Mouse (Mus musculus) kidney, embryonic 14.5 days (tissue): ENCODE results near the gene Tgtp2. TPM values are rescaled to one million over a fixed set of nuclear protein-coding genes. Genes with fewer than 3 reads are reported as not detected.

Experiments used
- ATAC-seq: fragments of 200-750 bp; cut with Nextera tagmentation; 2 replicates; pipeline ENCODE4 v1.8.0; 2017; ENCODE audit warnings: moderate number of reproducible peaks, mild to moderate bottlenecking, moderate TSS enrichment, moderate library complexity; ENCODE audit not compliant: low FRiP score, low TSS enrichment
- H3K27ac ChIP-seq: fragments of 300-500 bp; sonication (generic); 2 replicates; pipeline ENCODE4 v1.5.1; 2014; ENCODE audit warnings: low read depth, mild to moderate bottlenecking, low read length, moderate library complexity, mixed read lengths
- H3K27me3 ChIP-seq: fragments of 300-500 bp; sonication (generic); 2 replicates; pipeline ENCODE4 v1.6.1; 2014; ENCODE audit warnings: mild to moderate bottlenecking, low read length; ENCODE audit not compliant: control insufficient read depth, insufficient read depth
- H3K36me3 ChIP-seq: fragments of 300-500 bp; sonication (generic); 2 replicates; pipeline ENCODE4 v1.6.1; 2014; ENCODE audit warnings: low read length, mixed read lengths; ENCODE audit not compliant: control insufficient read depth, insufficient read depth
- H3K4me1 ChIP-seq: fragments of 300-500 bp; sonication (generic); 2 replicates; pipeline ENCODE4 v1.6.1; 2014; ENCODE audit warnings: low read length, mixed read lengths; ENCODE audit not compliant: control insufficient read depth, insufficient read depth
- H3K4me2 ChIP-seq: fragments of 300-500 bp; sonication (generic); replicated peaks from 2 replicates; pipeline ENCODE4 v1.6.1; 2014; ENCODE audit warnings: low read depth, mild to moderate bottlenecking, low read length
- H3K4me3 ChIP-seq: fragments of 300-500 bp; sonication (generic); 2 replicates; pipeline ENCODE4 v1.5.1; 2014; ENCODE audit warnings: mild to moderate bottlenecking, low read length
- H3K9ac ChIP-seq: fragments of 300-500 bp; sonication (generic); 2 replicates; pipeline ENCODE4 v1.6.1; 2014; ENCODE audit warnings: low read depth, mild to moderate bottlenecking, low read length, moderate library complexity
- H3K9me3 ChIP-seq: fragments of 300-500 bp; sonication (generic); 2 replicates; pipeline ENCODE4 v1.6.1; 2016; ENCODE audit warnings: low read length; ENCODE audit not compliant: control insufficient read depth
- WGBS: fragments of 180-500 bp; shearing (Covaris S2); extraction: QIAGEN DNeasy Blood & Tissue Kit; methylation state at CpG from one replicate; pipeline ENCODE4 v1.1.7; 2014; 5-methylcytosine and 5-hydroxymethylcytosine counted together
- polyA plus RNA-seq: library from polyadenylated mRNA; unstranded; fragments of >200 nt; fragmentation: Nextera tagmentation; extraction: Ambion mirVana; gene quantifications from 2 replicates; pipeline ENCODE4 v1.2.1, GENCODE M21; 2014

Tgtp2 gene
- polyA plus RNA-seq, 1 experiment from 2014 or later: not detected

DNA sequence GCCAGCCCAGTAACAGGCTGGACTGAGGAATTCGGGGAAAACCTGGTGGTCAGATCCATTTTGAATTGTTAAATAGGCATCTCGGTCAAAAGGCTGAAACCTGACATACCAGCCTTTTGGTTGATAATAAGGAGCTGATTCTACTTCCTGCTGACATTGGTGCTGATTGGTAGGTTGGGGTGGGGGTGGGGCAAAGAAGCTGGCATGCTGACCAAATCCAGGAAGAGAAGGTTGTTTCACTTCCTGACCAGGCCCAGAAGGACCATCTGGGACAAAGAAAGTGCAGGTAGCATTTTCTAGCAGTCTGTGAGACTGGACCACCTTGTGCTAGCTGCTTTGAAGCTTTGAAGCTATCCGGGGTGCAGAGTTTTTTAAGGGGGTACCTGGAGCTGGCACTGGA is 36.4 kb upstream of the Tgtp2 start:
- WGBS: 84% methylated on average over 3 of the region's 3 CpGs

DNA sequence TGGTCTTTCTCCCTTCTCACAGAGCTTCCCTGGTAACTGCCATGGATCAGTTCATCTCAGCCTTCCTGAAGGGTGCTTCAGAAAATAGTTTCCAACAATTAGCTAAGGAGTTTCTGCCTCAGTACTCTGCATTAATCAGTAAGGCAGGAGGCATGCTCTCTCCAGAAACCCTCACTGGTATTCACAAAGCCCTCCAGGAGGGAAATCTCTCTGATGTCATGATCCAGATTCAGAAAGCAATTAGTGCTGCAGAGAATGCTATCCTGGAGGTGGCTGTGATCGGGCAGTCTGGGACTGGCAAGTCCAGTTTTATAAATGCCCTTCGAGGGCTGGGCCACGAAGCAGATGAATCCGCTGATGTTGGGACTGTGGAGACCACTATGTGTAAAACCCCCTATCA is 31.4 kb upstream of the Tgtp2 start:
- no peak for ATAC-seq
- no peaks in the 10 kb centered on the region for H3K36me3 ChIP-seq
- WGBS: 90% methylated on average over 4 of the region's 4 CpGs
- no peaks in the 10 kb centered on the region for H3K27me3 ChIP-seq
- H3K9ac ChIP-seq: no peak overlapping the region
- H3K4me2 ChIP-seq: no peak overlapping the region
- no peaks in the 10 kb centered on the region for H3K9me3 ChIP-seq
- H3K4me3 ChIP-seq: no peak overlapping the region
- H3K27ac ChIP-seq: no peak overlapping the region
- no peaks in the 10 kb centered on the region for H3K4me1 ChIP-seq

More for the DNA sequence above, 36.4 kb upstream of the Tgtp2 start:
- 0 out of 2 replicates have a peak, but pooled peaks cover 4% of the 10 kb centered on the region for H3K4me1 ChIP-seq
- H3K4me3 ChIP-seq: no peak overlapping the region
- no peaks in the 10 kb centered on the region for H3K27me3 ChIP-seq
- H3K27ac ChIP-seq: no peak overlapping the region
- no peak for ATAC-seq
- no peak overlapping the region for H3K4me2 ChIP-seq
- H3K36me3 ChIP-seq: no peaks in the 10 kb centered on the region
- no peak overlapping the region for H3K9ac ChIP-seq
- no peaks in the 10 kb centered on the region for H3K9me3 ChIP-seq

DNA sequence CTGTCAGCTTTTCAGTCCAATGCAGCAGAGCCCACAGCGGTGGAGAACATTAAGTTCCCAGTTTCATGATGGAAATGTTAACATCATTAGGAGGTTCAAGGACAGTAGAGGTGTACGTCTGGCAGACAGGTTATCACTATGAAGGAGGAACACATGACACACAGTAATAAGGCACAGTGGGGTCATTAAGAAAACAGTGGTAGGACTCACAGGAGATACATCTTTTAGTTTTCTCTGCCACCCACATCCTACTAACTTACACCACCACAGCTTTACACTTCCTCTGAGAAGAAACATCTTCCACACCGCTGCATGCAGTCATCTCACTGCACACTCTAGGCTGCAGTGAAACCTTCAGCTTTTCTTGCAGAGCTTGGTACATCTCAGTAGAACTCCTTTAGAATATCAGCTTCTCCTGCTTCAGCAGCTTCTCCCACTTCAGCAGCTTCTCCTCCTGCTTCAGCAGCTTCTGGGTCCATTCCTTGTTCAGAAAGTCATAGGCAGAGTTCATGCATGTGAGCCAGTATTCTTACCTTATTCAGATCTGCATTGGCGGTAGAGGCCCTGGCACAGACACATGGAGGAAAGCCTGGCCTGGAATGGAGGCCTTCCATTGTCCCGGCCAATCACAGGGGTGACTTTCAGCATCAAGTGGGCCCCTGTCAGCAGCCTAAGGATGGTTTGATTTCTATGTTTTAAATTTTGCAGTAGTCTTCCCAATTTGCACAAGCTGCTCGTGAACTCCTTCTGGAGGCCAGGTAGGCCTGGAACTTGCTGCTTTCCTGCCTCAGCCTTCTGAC is 30.1 kb upstream of the Tgtp2 start:
- no peaks in the 10 kb centered on the region for H3K9me3 ChIP-seq
- H3K4me1 ChIP-seq: no peaks in the 10 kb centered on the region
- no peaks in the 10 kb centered on the region for H3K27me3 ChIP-seq
- no peak overlapping the region for H3K27ac ChIP-seq
- no peak overlapping the region for H3K9ac ChIP-seq
- no peak overlapping the region for H3K4me3 ChIP-seq
- H3K4me2 ChIP-seq: no peak overlapping the region
- no peak for ATAC-seq
- WGBS: 91% methylated on average over 6 of the region's 6 CpGs
- no peaks in the 10 kb centered on the region for H3K36me3 ChIP-seq

DNA sequence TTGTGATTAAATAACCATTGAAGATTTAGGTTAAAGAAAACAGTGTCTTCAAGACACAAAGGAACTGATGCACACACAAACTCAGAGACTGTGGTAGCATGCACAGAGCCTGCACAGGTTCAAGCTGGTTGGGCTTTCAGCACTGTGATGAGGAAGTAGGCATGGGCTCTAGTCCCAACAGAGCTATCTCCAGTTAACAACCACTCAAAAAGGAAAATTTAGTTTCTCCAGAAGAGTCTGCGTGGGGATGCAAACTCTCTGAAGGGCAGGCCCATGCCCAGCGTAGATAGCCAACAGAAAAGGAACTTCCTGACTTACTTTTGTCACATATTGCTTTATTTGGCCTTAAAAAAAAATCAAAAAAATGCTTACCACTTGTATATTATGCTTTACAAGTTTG is 28.8 kb upstream of the Tgtp2 start:
- no peak for ATAC-seq

GRCm38 (mm10) chr11:49092053-49092586 is 28.1 kb upstream of the Tgtp2 start:
- Histone ChIP-seq H3K9me3 (no peaks in the 10 kb centered on the region), H3K9ac (no peak overlapping the region), H3K27me3 (no peaks in the 10 kb centered on the region), H3K4me1 (0 out of 2 replicates have a peak, but pooled peaks cover 3% of the 10 kb centered on the region), H3K27ac (no peak overlapping the region), H3K36me3 (no peaks in the 10 kb centered on the region), H3K4me3 (no peak overlapping the region), H3K4me2 (no peak overlapping the region)
- ATAC-seq: no peak
- WGBS: 87% methylated on average over 1 of the region's 1 CpGs

More for the DNA sequence above, 28.8 kb upstream of the Tgtp2 start:
- H3K27ac ChIP-seq: no peak overlapping the region
- no peak overlapping the region for H3K4me3 ChIP-seq
- H3K9ac ChIP-seq: no peak overlapping the region
- WGBS: 91% methylated on average over 2 of the region's 2 CpGs
- H3K4me1 ChIP-seq: 0 out of 2 replicates have a peak, but pooled peaks cover 1% of the 10 kb centered on the region
- no peaks in the 10 kb centered on the region for H3K27me3 ChIP-seq
- no peaks in the 10 kb centered on the region for H3K36me3 ChIP-seq
- H3K9me3 ChIP-seq: no peaks in the 10 kb centered on the region
- H3K4me2 ChIP-seq: no peak overlapping the region

GRCm38 (mm10) chr11:49091171-49091570 is 27.2 kb upstream of the Tgtp2 start:
- H3K4me3 ChIP-seq: no peak overlapping the region
- H3K9ac ChIP-seq: no peak overlapping the region
- no peak for ATAC-seq

DNA sequence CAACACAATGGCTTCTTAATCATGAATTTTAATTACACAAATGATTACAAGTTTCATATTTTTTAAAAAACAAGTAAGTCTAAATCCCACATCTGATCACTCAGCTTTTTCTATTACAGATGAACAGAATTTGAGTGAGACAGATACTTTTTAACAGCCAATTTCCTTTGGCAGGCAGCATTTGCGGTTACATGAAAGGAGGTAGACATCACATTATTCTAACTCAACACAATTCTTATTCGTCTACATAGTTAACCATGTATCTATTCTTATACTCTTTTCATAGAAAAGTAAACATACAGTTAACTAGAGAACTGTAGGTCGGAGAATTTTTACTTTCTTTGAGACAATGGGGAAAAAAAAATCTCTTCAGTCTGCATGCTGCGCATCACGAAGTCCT is 26.5 kb upstream of the Tgtp2 start:
- Histone ChIP-seq H3K4me1 (0 out of 2 replicates have a peak, but pooled peaks cover 3% of the 10 kb centered on the region), H3K27ac (no peak overlapping the region), H3K9ac (no peak overlapping the region), H3K4me2 (no peak overlapping the region), H3K27me3 (no peaks in the 10 kb centered on the region), H3K9me3 (no peaks in the 10 kb centered on the region), H3K4me3 (no peak overlapping the region), H3K36me3 (no peaks in the 10 kb centered on the region)
- 90% methylated on average over 5 of the region's 5 CpGs for WGBS
- ATAC-seq: no peak

More at GRCm38 (mm10) chr11:49091171-49091570, 27.2 kb upstream of the Tgtp2 start:
- Histone ChIP-seq H3K27me3 (no peaks in the 10 kb centered on the region), H3K4me1 (0 out of 2 replicates have a peak, but pooled peaks cover 3% of the 10 kb centered on the region), H3K4me2 (no peak overlapping the region), H3K27ac (no peak overlapping the region), H3K36me3 (no peaks in the 10 kb centered on the region), H3K9me3 (no peaks in the 10 kb centered on the region)
- 74% methylated on average over 4 of the region's 4 CpGs for WGBS

DNA sequence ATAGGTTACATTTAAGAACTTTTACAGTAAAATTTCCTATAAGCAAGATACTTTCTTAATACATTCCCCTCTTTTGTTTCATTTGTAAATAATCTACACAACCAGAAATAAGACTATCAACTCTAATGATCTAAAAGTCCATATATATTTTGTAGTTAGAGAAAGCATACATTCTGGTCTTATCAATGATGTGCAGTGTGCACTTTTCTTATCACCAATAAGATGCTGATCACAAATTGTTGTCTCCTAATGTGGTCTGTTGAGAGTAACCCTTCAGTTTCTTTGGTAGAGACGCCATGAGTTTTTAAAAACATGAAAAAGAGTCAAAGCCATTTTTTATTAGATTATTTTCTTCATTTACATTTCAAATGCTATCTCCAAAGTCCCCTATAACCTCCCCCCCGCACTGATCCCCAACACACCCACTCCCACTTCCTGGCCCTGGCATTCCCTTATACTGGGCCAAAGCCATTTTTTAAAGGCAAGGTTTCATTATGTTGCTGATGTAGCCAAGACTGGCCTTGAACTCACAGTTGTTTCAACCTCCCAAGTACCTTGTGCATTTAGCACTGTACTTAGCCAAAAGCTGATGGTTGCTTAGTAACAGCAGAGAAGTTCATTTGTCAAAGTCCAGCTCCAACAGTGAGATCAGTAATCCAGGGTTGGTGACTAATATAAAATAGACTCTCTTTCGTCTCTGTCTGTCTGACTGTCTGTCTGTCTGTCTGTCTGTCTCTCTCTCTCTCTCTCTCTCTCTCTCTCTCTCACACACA is 25.9 kb upstream of the Tgtp2 start:
- Histone ChIP-seq H3K4me2 (no peak overlapping the region), H3K4me3 (no peak overlapping the region), H3K27ac (no peak overlapping the region), H3K9me3 (no peaks in the 10 kb centered on the region), H3K36me3 (no peaks in the 10 kb centered on the region), H3K9ac (no peak overlapping the region), H3K27me3 (no peaks in the 10 kb centered on the region), H3K4me1 (0 out of 2 replicates have a peak, but pooled peaks cover 3% of the 10 kb centered on the region)
- 90% methylated on average over 3 of the region's 3 CpGs for WGBS
- ATAC-seq: no peak
